Mouse (Mus musculus): ENCODE results near the gene Serpinb9b.
A peak's percentile ranks its signal among the peaks of the same experiment; 100 is the strongest.
"Not testable (repeated sequence)": the region's sequence is repeated elsewhere in the genome, so short reads cannot be mapped to it uniquely, and the experiment has no call there.

Gene Serpinb9b

DNA sequence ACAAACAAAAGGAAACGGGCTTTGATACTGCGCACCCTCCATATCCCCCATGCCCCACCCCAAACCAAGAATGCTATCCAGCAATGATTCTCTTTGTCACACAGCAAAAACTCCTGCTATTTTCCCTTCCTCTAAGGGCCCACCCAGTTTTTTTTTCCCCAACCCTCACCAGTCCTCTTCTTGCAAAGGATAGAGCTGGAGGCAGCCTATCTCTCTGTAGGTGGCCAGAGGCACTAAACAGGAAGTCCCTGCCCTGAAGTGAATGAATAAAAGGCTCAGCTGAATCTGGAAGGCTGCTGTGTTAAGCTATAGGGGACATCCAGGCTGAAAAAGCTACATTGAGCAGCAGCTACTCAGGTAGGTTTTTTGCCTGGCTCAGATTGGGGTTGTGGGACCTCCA, at the start of gene Serpinb9b:
Serpinb9b (plus strand) TSS at position 173 of the 400 bp plus-strand sequence.
- DNase-seq (ENCODE audit: low spot score), result no peak

DNA sequence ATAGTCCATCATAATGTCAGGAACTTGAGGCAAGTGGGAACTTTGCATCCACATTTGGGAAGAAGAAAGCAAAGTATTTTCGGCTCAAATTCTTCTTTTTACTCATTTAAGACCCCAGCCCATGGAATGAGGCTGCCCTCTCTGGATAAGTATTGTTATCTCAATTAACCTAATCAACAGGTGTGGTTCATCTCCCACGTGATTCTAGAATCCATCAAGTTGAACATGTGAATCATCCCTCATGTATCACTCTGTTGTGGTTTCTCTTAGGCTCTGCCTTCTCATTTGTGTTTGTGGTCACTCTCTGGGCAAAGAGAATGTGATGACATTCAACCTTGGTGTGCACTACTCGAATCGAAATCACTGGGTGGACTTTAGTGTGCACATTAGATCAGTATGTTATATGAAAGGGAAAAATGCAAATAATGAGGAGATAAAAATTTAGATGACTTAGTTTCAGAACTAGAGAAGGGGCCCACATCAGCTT, 44.6 kb upstream of the Serpinb9b start:
- no peak for DNase-seq (ENCODE audit: low spot score)

GRCm38 (mm10) chr13:32986256-32986655, 41.0 kb upstream of the Serpinb9b start:
- no peak for DNase-seq (ENCODE audit: low spot score)

- DNase-seq (ENCODE audit: low spot score), result no peak
These were observed 33.9 kb upstream of the Serpinb9b start for GRCm38 (mm10) chr13:32993152-32993893.

DNA sequence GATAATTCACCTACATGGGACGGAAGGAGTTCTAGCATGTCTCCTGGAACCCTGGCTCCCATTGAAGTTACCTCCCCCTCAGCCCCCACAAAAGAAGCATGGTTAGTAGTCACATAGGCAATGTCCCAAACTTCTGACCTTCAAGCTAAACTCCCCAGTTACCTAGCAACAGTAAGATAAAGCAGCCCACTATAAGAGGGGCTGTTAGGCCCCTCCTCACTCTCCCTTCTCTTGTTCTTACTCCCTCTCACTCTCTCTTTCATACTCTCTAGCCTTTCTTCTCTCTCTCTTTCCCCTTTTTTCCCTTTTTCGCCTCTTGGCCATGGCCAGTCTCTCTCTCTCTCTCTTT, 33.3 kb upstream of the Serpinb9b start:
- no peak for DNase-seq (ENCODE audit: low spot score)

DNA sequence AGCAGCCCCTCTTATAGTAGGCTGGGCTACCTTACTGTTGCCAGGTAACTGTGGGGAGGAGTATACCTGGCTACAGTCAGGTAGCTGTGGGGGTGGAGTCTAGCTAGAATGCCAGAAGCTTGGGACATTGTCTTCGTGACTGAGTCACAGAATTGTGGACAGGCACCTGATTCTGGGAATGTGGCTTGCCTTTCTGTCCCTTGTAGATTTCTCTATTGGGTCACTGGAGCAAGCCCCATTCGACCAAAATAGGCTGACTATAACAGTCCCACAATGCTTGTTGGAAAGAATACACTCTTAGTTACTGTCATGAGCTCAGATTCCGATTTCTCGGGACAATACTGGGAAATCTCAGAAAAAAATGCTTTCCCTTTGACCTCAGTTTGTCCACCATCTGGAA, 32.2 kb upstream of the Serpinb9b start:
- DNase-seq (ENCODE audit: low spot score), result no peak

- DNase-seq (ENCODE audit: low spot score), result no peak
These were observed 25.9 kb upstream of the Serpinb9b start for GRCm38 (mm10) chr13:33001341-33001740.

DNA sequence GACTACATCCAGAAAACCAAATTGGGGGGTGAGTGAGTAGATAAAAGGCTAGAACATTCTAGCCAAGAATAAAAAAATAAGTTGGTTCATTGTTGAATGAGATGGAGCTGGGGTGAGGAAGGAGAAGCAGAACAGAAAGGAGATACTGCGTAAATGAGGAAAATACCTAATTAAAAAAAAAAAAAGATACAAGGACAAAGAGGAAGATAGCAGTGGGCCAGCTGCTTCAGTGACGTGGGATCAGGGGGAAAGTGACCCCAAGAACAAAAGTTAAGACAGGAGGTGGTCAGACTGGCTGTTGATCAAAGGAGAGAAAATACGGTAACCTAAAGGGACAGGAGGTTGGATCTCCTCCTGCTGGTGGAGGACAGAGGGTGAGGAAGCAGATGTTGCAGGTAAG, 24.3 kb upstream of the Serpinb9b start, which contains the start of gene Serpinb9:
Serpinb9 (plus strand) TSS at position 301 of the 400 bp plus-strand sequence.
- no peak for DNase-seq (ENCODE audit: low spot score)

DNA sequence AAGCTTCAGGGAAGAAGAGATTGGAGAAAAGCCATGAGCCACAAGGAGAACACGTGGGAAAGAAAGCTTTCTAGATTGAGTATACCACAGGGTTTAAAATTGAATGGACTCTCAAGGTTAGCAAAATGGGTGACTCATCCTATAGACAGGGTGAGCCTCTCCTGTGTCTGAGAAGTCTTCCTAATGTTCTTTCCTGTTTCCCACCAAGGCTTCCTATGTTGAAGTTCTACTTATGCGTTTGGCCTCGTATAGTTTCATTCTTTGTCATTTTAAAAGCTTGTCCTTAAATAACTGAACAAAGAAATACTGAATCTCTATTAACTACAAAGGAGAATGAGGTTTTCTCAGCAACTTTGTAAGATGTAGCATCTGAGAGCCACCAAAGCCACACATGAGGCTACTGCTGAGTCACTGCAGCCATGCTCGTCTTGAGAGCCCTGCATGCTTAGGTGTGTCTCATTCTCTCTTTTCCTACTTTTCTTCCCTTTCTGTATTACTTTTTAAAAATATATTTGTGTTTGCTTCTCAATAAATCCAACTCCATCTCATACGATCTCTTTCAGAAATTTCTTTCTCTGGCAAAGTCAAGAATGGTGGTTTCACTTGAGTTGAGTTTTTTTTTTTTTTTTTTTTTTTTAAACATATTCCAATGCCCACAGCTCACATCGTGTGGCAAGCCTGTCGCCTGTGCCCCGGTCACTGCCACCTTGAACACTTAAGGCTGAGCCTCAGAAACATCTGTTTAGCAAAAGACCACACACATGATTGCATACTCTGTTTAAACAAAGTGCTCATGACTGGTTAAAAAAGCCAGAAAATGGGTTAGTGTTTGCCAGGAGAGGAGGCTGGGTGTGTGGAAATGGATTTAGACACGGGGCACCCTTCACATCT, 23.4 kb upstream of the Serpinb9b start:
- DNase-seq (ENCODE audit: low spot score), result no peak

GRCm38 (mm10) chr13:33004414-33005105, 22.7 kb upstream of the Serpinb9b start:
- peak; percentile 64 for DNase-seq (ENCODE audit: low spot score)

DNA sequence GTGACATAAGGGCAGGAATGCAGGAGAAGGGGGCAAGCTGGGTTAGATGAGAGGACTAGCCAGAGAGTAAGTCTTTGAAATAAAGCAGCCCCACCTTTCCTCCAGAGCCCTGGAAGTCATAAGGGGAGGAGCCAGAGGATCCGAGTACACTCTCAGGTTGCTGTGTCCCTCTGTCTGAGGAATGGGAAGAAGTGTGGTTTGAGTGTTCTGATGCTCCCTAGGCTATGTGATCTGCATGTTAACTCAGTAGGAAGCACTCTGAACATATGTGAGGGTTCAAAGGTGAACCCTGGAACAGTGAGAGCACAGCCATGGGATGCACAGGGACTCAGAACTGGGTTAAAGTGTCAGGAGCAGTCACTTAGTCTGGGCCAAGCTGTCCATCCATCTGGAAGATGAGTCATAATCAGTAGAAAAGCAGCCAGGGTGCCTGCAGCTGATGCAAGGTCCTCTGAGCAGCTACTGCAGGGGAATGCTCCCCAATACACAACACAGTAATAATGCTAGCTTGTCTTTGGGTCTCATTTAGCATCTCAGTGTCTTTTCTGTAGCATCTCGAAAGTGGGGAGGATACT, 21.6 kb upstream of the Serpinb9b start:
- no peak for DNase-seq (ENCODE audit: low spot score)

DNA sequence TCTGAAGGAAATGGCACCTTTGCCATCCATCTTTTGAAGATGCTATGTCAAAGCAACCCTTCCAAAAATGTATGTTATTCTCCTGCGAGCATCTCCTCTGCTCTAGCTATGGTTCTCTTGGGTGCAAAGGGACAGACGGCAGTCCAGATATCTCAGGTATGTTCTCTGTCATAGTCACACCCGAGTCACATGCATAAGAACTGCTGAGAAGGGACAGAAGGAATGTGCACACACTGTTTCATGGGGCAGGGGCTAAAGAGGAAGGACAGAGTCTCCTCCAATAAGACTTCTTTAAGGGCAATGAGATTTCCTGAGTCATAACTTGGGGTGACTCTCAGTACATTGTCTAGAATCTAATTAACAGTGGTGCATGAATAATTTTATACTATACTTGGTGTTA, 20.7 kb upstream of the Serpinb9b start:
- DNase-seq (ENCODE audit: low spot score), result no peak

DNA sequence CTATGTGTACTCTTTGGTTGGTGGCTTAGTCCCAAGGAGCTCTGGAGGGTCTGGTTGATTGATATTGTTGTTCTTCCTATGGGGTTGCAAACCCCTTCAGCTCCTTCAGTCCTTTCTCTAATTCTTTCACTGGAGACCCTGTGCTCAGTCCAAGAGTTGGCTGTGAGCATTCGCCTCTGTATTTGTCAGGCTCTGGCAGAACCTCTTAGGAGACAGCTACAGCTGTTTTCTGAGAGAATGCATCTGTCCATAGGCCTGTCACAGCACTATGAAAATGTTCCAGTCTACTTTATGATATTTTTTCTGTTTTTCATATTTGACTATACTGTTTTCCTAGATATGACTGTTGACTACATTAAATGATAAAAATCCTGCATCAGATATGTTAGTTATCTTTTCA, 14.8 kb upstream of the Serpinb9b start:
- no peak for DNase-seq (ENCODE audit: low spot score)

- DNase-seq (ENCODE audit: low spot score), result no peak
These were observed 13.9 kb upstream of the Serpinb9b start for GRCm38 (mm10) chr13:33013271-33013670.

DNA sequence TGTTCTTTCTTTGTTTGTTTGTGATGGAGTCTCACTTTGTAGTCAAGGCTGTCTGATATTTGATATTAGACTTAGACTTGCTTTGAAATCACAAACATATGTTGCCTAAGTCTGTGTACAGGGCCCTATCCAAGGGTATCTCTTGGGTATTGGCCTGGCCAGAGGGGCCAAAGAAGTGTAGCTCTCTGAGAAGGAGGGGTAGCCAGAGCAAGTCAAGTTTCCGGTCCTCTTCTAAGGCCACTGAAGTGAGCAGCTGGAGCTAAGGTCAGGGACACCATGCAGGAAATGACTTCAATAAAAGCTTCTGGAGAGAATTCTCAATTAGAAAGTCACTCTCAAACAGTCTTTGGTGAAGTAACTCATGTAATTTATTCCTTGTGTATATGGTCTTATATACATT, 4.8 kb upstream of the Serpinb9b start:
- DNase-seq (ENCODE audit: low spot score), result no peak

- no peak for DNase-seq (ENCODE audit: low spot score)
These were observed 674 bp upstream of the Serpinb9b start for GRCm38 (mm10) chr13:33026427-33027057.

- DNase-seq (ENCODE audit: low spot score), result no peak
These were observed 930 bp downstream of the Serpinb9b start for GRCm38 (mm10) chr13:33028146-33028545.

DNA sequence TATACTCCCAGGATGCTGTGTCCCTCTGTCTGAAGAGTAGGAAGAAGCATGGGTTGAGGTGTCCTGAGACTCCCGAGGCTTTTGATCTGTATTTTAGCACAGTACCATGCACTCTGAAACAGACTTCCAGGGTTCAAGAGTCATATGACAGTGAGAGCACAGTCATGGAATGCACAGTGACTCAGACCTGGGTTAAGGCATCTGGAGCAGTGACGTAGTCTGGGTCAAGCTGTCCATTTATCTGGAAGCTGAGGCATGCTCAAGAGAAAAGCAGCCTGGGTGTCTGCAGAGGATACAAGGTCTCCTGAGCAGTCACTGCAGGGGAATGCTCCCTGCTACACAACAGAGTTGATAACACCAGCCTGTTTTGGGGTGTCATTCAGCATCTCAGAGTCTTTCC, 1.3 kb downstream of the Serpinb9b start:
- DNase-seq (ENCODE audit: low spot score), result no peak

DNA sequence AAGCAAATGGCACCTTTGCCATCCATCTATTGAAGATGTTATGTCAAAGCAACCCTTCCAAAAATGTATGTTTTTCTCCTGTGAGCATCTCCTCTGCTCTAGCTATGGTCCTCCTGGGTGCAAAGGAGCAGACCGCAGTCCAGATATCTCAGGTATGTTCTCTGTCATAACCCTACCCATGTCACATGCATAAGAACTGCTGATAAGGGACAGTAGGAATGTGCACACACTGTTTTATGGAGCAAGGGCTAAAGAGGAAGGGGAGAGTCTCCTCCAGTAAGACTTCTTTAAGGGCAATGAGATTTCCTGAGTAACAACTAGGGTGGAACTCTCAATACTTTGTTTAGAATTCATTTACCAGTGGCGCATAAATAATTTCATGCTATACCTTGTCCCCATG, 2.3 kb downstream of the Serpinb9b start:
- DNase-seq (ENCODE audit: low spot score), result not testable (repeated sequence)

- DNase-seq (ENCODE audit: low spot score), result no peak
These were observed 3.1 kb downstream of the Serpinb9b start for GRCm38 (mm10) chr13:33030281-33030680.

GRCm38 (mm10) chr13:33035506-33035905, 8.3 kb downstream of the Serpinb9b start:
- DNase-seq (ENCODE audit: low spot score), result no peak

GRCm38 (mm10) chr13:33043542-33043941, 16.3 kb downstream of the Serpinb9b start:
- DNase-seq (ENCODE audit: low spot score), result no peak
